Mouse (Mus musculus): ENCODE results near the gene Zfp385a.

DNA sequence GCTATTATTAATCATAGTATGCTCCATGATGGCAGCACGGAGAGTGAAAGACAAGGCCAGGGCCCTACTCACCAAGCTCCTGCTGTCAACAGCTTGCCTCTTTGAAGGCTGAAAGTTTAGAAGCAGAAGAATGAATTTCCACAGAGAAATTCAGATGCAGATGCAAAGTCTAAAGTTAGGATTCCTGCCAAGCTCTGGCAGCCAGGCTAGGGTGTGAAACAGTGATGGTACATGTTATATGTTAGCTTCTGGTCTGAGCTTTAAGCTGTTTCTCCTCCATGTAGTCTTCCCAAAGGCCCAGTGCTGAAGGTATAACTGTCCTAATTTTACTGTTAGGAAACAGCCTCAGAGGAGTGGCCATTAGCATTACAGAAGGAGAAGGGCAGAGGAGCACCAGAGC, 29.2 kb upstream of the Zfp385a start:
- TF ChIP-seq MYOG (IDR thresholded peaks at IDR 0.05; ENCODE audit: control insufficient read depth in 1 of 3, insufficient read depth in 1 of 3, insufficient read length in 2 of 3, low read depth in 2 of 3) (no peak), USF1 (IDR thresholded peaks at IDR 0.05; ENCODE audit: low read depth) (no peak)

Data from myocyte (in vitro differentiated cells).